Mouse (Mus musculus): Measurements from ENCODE around the gene Anapc13.

Anapc13 gene

GRCm38 (mm10) chr9:102625983-102626838 is at the start of gene Anapc13, which contains the start of gene Cep63:
Gene Anapc13, plus strand, starts transcription at chr9:102626296.
Gene Cep63, minus strand, starts transcription at chr9:102626534.
- DNase-seq (ENCODE audit: low read depth, low spot score), result peak; percentile 95

- DNase-seq (ENCODE audit: low read depth, low spot score), result no peak
These were observed 48.6 kb upstream of the Anapc13 start for GRCm38 (mm10) chr9:102577480-102577879.

- no peak for DNase-seq (ENCODE audit: low read depth, low spot score)
These were observed 44.1 kb upstream of the Anapc13 start for GRCm38 (mm10) chr9:102581921-102582469.

GRCm38 (mm10) chr9:102587347-102587746 is 38.7 kb upstream of the Anapc13 start:
- DNase-seq (ENCODE audit: low read depth, low spot score), result no peak

- no peak for DNase-seq (ENCODE audit: low read depth, low spot score)
These were observed 31.3 kb upstream of the Anapc13 start for GRCm38 (mm10) chr9:102594667-102595393.

- no peak for DNase-seq (ENCODE audit: low read depth, low spot score)
These were observed 30.2 kb upstream of the Anapc13 start for GRCm38 (mm10) chr9:102595662-102596436.

- no peak for DNase-seq (ENCODE audit: low read depth, low spot score)
These were observed 24.9 kb upstream of the Anapc13 start for GRCm38 (mm10) chr9:102601187-102601586.

- no peak for DNase-seq (ENCODE audit: low read depth, low spot score)
These were observed 24.4 kb upstream of the Anapc13 start for GRCm38 (mm10) chr9:102601666-102602065.

GRCm38 (mm10) chr9:102605162-102605561 is 20.9 kb upstream of the Anapc13 start:
- no peak for DNase-seq (ENCODE audit: low read depth, low spot score)

GRCm38 (mm10) chr9:102607471-102607870 is 18.6 kb upstream of the Anapc13 start:
- DNase-seq (ENCODE audit: low read depth, low spot score), result no peak

GRCm38 (mm10) chr9:102609221-102609620 is 16.9 kb upstream of the Anapc13 start:
- DNase-seq (ENCODE audit: low read depth, low spot score), result no peak

- DNase-seq (ENCODE audit: low read depth, low spot score), result no peak
These were observed 11.0 kb upstream of the Anapc13 start for GRCm38 (mm10) chr9:102615071-102615470.

- DNase-seq (ENCODE audit: low read depth, low spot score), result no peak
These were observed 9.8 kb upstream of the Anapc13 start for GRCm38 (mm10) chr9:102616267-102616666.

- no peak for DNase-seq (ENCODE audit: low read depth, low spot score)
These were observed 4.7 kb upstream of the Anapc13 start for GRCm38 (mm10) chr9:102621385-102621784.

GRCm38 (mm10) chr9:102622192-102622857 is 3.8 kb upstream of the Anapc13 start:
- peak; percentile 62 for DNase-seq (ENCODE audit: low read depth, low spot score)

- no peak for DNase-seq (ENCODE audit: low read depth, low spot score)
These were observed 3.2 kb upstream of the Anapc13 start for GRCm38 (mm10) chr9:102622876-102623275.

- no peak for DNase-seq (ENCODE audit: low read depth, low spot score)
These were observed 2.5 kb upstream of the Anapc13 start for GRCm38 (mm10) chr9:102623581-102623980.

GRCm38 (mm10) chr9:102625401-102625982 is 604 bp upstream of the Anapc13 start:
- peak; percentile 41 for DNase-seq (ENCODE audit: low read depth, low spot score)

- no peak for DNase-seq (ENCODE audit: low read depth, low spot score)
These were observed 736 bp downstream of the Anapc13 start for GRCm38 (mm10) chr9:102626839-102627225.

GRCm38 (mm10) chr9:102627442-102627841 is 1.3 kb downstream of the Anapc13 start:
- no peak for DNase-seq (ENCODE audit: low read depth, low spot score)

- DNase-seq (ENCODE audit: low read depth, low spot score), result no peak
These were observed 3.0 kb downstream of the Anapc13 start for GRCm38 (mm10) chr9:102629052-102629451.
